Mouse (Mus musculus) cerebellum, adult 18-20 months (tissue): ENCODE results near the gene Adipor2.

Experiments used
- DNase-seq, 2 experiments: peaks; one replicate each; pipeline ENCODE4 v3.0.0; 2021

Adipor2 gene

GRCm38 (mm10) chr6:119419412-119419811 lies 1.9 kb upstream of the Adipor2 start:
- DNase-seq, result no peak

GRCm38 (mm10) chr6:119418392-119419251 lies 1.1 kb upstream of the Adipor2 start:
- no peak for DNase-seq

GRCm38 (mm10) chr6:119417821-119418220 lies 317 bp upstream of the Adipor2 start:
- DNase-seq, result no peak

- DNase-seq, result no peak
These were observed 861 bp downstream of the Adipor2 start for GRCm38 (mm10) chr6:119416643-119417042.

GRCm38 (mm10) chr6:119414262-119415043 lies 3.1 kb downstream of the Adipor2 start:
- no peak for DNase-seq

- no peak for DNase-seq
These were observed 4.9 kb downstream of the Adipor2 start for GRCm38 (mm10) chr6:119412588-119412987.

- DNase-seq, result no peak
These were observed 6.0 kb downstream of the Adipor2 start for GRCm38 (mm10) chr6:119411511-119411910.

GRCm38 (mm10) chr6:119409766-119410165 lies 7.7 kb downstream of the Adipor2 start:
- DNase-seq, result no peak

- DNase-seq, result no peak
These were observed 8.9 kb downstream of the Adipor2 start for GRCm38 (mm10) chr6:119408582-119408981.

GRCm38 (mm10) chr6:119407818-119408217 lies 9.7 kb downstream of the Adipor2 start:
- DNase-seq, result no peak

GRCm38 (mm10) chr6:119406528-119406927 lies 11.0 kb downstream of the Adipor2 start:
- no peak for DNase-seq

- DNase-seq, result no peak
These were observed 12.2 kb downstream of the Adipor2 start for GRCm38 (mm10) chr6:119405310-119405709.

- no peak for DNase-seq
These were observed 12.7 kb downstream of the Adipor2 start for GRCm38 (mm10) chr6:119404854-119405253.

- no peak for DNase-seq
These were observed 14.5 kb downstream of the Adipor2 start for GRCm38 (mm10) chr6:119402976-119403375.

- no peak for DNase-seq
These were observed 15.8 kb downstream of the Adipor2 start for GRCm38 (mm10) chr6:119401545-119402304.

GRCm38 (mm10) chr6:119400649-119401048 lies 16.9 kb downstream of the Adipor2 start:
- DNase-seq, result no peak

GRCm38 (mm10) chr6:119399371-119399770 lies 18.1 kb downstream of the Adipor2 start:
- DNase-seq, result no peak

- no peak for DNase-seq
These were observed 21.2 kb downstream of the Adipor2 start for GRCm38 (mm10) chr6:119396309-119396634.

GRCm38 (mm10) chr6:119395421-119396308 lies 21.8 kb downstream of the Adipor2 start:
- DNase-seq, result no peak

GRCm38 (mm10) chr6:119392836-119393235 lies 24.7 kb downstream of the Adipor2 start:
- DNase-seq, result no peak

GRCm38 (mm10) chr6:119390728-119391127 lies 26.8 kb downstream of the Adipor2 start:
- DNase-seq, result no peak

GRCm38 (mm10) chr6:119389089-119389488 lies 28.4 kb downstream of the Adipor2 start:
- no peak for DNase-seq
